Mouse (Mus musculus) heart, postnatal 0 days (tissue): ENCODE results near the gene Zfp580. TPM values are rescaled to one million over a fixed set of nuclear protein-coding genes. Genes with fewer than 3 reads are reported as not detected.

ENCODE experiments used
- ATAC-seq: fragments of 200-750 bp; cut with Nextera tagmentation; 2 replicates; pipeline ENCODE4 v1.8.0; 2017; ENCODE audit warnings: low read depth, moderate number of reproducible peaks, moderate library complexity; ENCODE audit not compliant: insufficient read depth
- DNase-seq: peaks from one replicate; pipeline ENCODE4 v3.0.0-alpha.2; 2016; ENCODE audit warnings: low spot score
- H3K27ac ChIP-seq: fragments of 300-500 bp; sonication (generic); 2 replicates; pipeline ENCODE4 v1.5.1; 2014; ENCODE audit warnings: low read depth, mild to moderate bottlenecking
- H3K27me3 ChIP-seq: fragments of 300-500 bp; sonication (generic); 2 replicates; pipeline ENCODE4 v1.6.1; 2014; ENCODE audit warnings: low read length, mixed read lengths; ENCODE audit not compliant: control insufficient read depth, insufficient read depth
- H3K36me3 ChIP-seq: fragments of 300-500 bp; sonication (generic); replicated peaks from 2 replicates; pipeline ENCODE4 v1.6.1; 2014; ENCODE audit warnings: low read length, mixed read lengths; ENCODE audit not compliant: control insufficient read depth, insufficient read depth
- H3K4me1 ChIP-seq: fragments of 300-500 bp; sonication (generic); 2 replicates; pipeline ENCODE4 v1.6.1; 2014; ENCODE audit warnings: antibody characterized with exemption; ENCODE audit not compliant: control insufficient read depth, insufficient read depth
- H3K4me2 ChIP-seq: fragments of 300-500 bp; sonication (generic); 2 replicates; pipeline ENCODE4 v1.6.1; 2014; ENCODE audit warnings: low read depth, mild to moderate bottlenecking, low read length, moderate library complexity
- H3K4me3 ChIP-seq: fragments of 300-500 bp; sonication (generic); 2 replicates; pipeline ENCODE4 v1.5.1; 2014; ENCODE audit warnings: low read depth, low read length
- H3K9ac ChIP-seq: fragments of 300-500 bp; sonication (generic); replicated peaks from 2 replicates; pipeline ENCODE4 v1.6.1; 2014; ENCODE audit warnings: low read depth, low read length, mixed read lengths
- H3K9me3 ChIP-seq: fragments of 300-500 bp; sonication (generic); replicated peaks from 2 replicates; pipeline ENCODE4 v1.6.1; 2016; ENCODE audit warnings: low read length; ENCODE audit not compliant: control insufficient read depth
- CTCF ChIP-seq: IDR thresholded peaks from 2 replicates; pipeline ENCODE4 v1.5.1; 2016; ENCODE audit warnings: antibody characterized with exemption, control low read depth, low read depth
- EP300 ChIP-seq: IDR thresholded peaks from 2 replicates; pipeline ENCODE4 v1.6.1; 2016; ENCODE audit warnings: antibody characterized with exemption, low read depth
- WGBS: fragments of 180-500 bp; shearing (Covaris S2); extraction: QIAGEN DNeasy Blood & Tissue Kit; methylation state at CpG from one replicate; pipeline ENCODE4 v1.1.7; 2014; 5-methylcytosine and 5-hydroxymethylcytosine counted together
- polyA plus RNA-seq: library from polyadenylated mRNA; unstranded; fragments of >200 nt; fragmentation: Nextera tagmentation; extraction: Ambion mirVana; gene quantifications from 2 replicates; pipeline ENCODE4 v1.2.1, GENCODE M21; 2015
- total RNA-seq: library from RNA; depleted of rRNA; stranded (reverse); fragments of >200 nt; gene quantifications from 2 replicates; pipeline ENCODE4 v1.2.3, GENCODE M21; 2014; ENCODE audit warnings: low replicate concordance; rRNA removed

Gene Zfp580
- total and polyA plus RNA-seq, 2 experiments from 2014 or later: 16.6 TPM; not detected in 1

DNA sequence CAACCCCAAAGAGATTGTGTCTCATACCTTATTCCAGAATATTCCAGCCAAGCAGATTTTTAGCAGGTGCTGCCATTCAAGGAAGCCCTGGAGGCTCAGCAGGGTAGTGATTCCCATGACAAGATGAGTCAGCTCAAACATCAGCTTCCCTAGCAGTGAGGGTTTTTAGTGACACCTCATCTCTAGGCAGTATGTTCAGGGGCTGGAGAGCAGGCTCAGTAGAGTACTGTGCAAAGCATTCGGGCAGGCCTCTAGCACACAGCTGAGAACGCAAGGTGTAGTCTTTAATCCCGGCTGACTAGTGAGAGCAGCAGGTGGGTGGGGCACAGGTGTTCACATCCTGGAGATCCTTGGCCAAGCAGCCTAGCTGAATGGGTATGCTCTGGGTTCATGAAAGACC is 48.5 kb downstream of the Zfp580 start:
- no peak for ATAC-seq
- WGBS: 74% methylated on average over 3 of the region's 3 CpGs

DNA sequence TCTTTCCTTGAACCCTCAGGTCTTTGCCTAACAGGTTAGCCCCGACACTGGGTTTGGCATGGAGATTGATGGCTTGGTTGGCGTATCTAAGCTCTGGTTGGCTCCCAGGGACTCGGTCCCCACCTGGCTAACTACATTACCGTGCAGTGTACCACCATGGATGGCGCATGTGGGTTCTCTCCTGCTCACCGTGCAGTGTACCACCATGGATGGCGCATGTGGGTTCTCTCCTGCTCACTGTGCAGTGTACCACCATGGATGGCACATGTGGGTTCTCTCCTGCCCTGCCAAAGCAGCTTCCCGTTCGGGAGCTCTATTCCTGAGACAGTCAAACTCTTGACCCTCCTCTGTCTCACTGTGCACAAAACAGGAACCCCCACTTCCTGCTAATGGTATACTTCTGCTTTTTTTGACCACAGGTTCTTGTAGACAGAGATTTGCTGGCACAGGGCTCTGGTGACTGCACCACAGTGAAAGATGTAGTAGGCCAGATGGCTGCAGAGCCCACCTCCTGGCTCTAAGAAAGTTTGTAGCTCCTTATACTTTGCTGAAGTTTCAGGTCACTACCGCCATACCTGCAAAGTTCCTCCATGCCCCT is 49.8 kb downstream of the Zfp580 start:
- TF ChIP-seq CTCF (no peak), EP300 (no peak)
- no peak overlapping the region for H3K4me3 ChIP-seq
- H3K27me3 ChIP-seq: no peaks in the 10 kb centered on the region
- H3K9me3 ChIP-seq: no peaks in the 10 kb centered on the region
- DNase-seq (no peak), ATAC-seq (no peak)
- no peak overlapping the region for H3K9ac ChIP-seq
- H3K27ac ChIP-seq: no peak overlapping the region
- H3K36me3 ChIP-seq: peaks cover 24% of the 10 kb centered on the region
- WGBS: 79% methylated on average over 10 of the region's 10 CpGs
- no peak overlapping the region for H3K4me2 ChIP-seq
- no peaks in the 10 kb centered on the region for H3K4me1 ChIP-seq

More for the DNA sequence above, 48.5 kb downstream of the Zfp580 start:
- TF ChIP-seq EP300: no peak
- no peak for TF ChIP-seq CTCF
- H3K36me3 ChIP-seq: peaks cover 38% of the 10 kb centered on the region
- no peak overlapping the region for H3K9ac ChIP-seq
- H3K4me1 ChIP-seq: no peaks in the 10 kb centered on the region
- H3K27me3 ChIP-seq: no peaks in the 10 kb centered on the region
- H3K27ac ChIP-seq: no peak overlapping the region
- H3K4me2 ChIP-seq: no peak overlapping the region
- no peak for DNase-seq
- H3K9me3 ChIP-seq: no peaks in the 10 kb centered on the region
- H3K4me3 ChIP-seq: no peak overlapping the region

DNA sequence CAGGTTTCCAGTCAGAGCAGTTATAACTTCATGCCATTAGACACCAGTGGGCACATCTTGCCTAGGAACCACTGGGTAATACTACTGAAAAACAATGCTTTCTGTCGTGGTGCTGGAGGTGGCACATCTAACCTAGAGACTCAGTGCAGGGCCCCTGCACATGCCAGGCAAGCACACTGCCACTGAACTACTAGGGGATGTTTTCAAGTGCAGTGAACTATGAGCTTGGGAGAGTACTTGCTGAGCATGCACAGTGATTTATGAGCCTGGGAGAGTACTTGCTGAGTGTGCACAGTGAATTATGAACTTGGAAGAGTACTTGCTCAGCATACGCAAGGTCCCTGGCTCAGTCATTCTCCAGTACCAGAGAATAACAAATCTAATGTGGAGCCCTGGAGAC is 51.2 kb downstream of the Zfp580 start:
- Histone ChIP-seq H3K27ac (no peak overlapping the region), H3K27me3 (no peaks in the 10 kb centered on the region), H3K4me2 (no peak overlapping the region), H3K4me3 (no peak overlapping the region), H3K4me1 (no peaks in the 10 kb centered on the region), H3K9ac (no peak overlapping the region), H3K36me3 (peaks cover 10% of the 10 kb centered on the region), H3K9me3 (no peaks in the 10 kb centered on the region)
- ATAC-seq: no peak
- TF ChIP-seq EP300 (no peak), CTCF (no peak)
- DNase-seq: no peak
- WGBS: 82% methylated on average over 2 of the region's 2 CpGs

Other genes starting within 250 kb of the Zfp580 start
- gene Ube2s, start 238.9 kb upstream of the Zfp580 start, total RNA-seq: 440 and 486 TPM in 2 replicates
- 156 and 174 TPM in 2 replicates for gene Ube2s, start 238.9 kb upstream of the Zfp580 start, polyA plus RNA-seq
- 0.23 TPM in 1 of 2 replicates, not detected in the other for gene Shisa7, start 206.8 kb upstream of the Zfp580 start, total RNA-seq
- gene Shisa7, start 206.8 kb upstream of the Zfp580 start, polyA plus RNA-seq: not detected in 2 replicates
- gene Isoc2b, start 181.3 kb upstream of the Zfp580 start, total RNA-seq: 1.4 and 20.0 TPM in 2 replicates
- gene Isoc2b, start 181.3 kb upstream of the Zfp580 start, polyA plus RNA-seq: 4.5 and 6.5 TPM in 2 replicates
- 15.2 and 25.6 TPM in 2 replicates for gene Isoc2a, start 174.4 kb upstream of the Zfp580 start, total RNA-seq
- 1.4 and 1.6 TPM in 2 replicates for gene Isoc2a, start 174.4 kb upstream of the Zfp580 start, polyA plus RNA-seq
- gene Gm36210, start 145.0 kb upstream of the Zfp580 start, total RNA-seq: 0.88 TPM in 1 of 2 replicates, not detected in the other
- gene Gm36210, start 145.0 kb upstream of the Zfp580 start, polyA plus RNA-seq: 0.08 and 0.12 TPM in 2 replicates
- 8.9 and 13.1 TPM in 2 replicates for gene Zfp628, start 136.3 kb upstream of the Zfp580 start, total RNA-seq
- gene Zfp628, start 136.3 kb upstream of the Zfp580 start, polyA plus RNA-seq: 1.7 and 1.9 TPM in 2 replicates
- gene Nat14, start 129.5 kb upstream of the Zfp580 start, total RNA-seq: 2.0 and 4.2 TPM in 2 replicates
- 2.8 and 3.6 TPM in 2 replicates for gene Nat14, start 129.5 kb upstream of the Zfp580 start, polyA plus RNA-seq
- gene Ssc5d, start 125.8 kb upstream of the Zfp580 start, total RNA-seq: 3.5 and 5.0 TPM in 2 replicates
- 1.1 and 1.2 TPM in 2 replicates for gene Ssc5d, start 125.8 kb upstream of the Zfp580 start, polyA plus RNA-seq
- 16.4 and 19.9 TPM in 2 replicates for gene Sbk2, start 87.1 kb upstream of the Zfp580 start, total RNA-seq
- 22.0 and 24.3 TPM in 2 replicates for gene Sbk2, start 87.1 kb upstream of the Zfp580 start, polyA plus RNA-seq
- 3.2 and 3.9 TPM in 2 replicates for gene Sbk3, start 80.4 kb upstream of the Zfp580 start, total RNA-seq
- gene Sbk3, start 80.4 kb upstream of the Zfp580 start, polyA plus RNA-seq: 2.7 and 4.1 TPM in 2 replicates
- gene Zfp579, start 55.4 kb upstream of the Zfp580 start, total RNA-seq: 8.3 and 15.0 TPM in 2 replicates
- 25.4 and 30.6 TPM in 2 replicates for gene Zfp579, start 55.4 kb upstream of the Zfp580 start, polyA plus RNA-seq
- gene Zfp524, start 37.1 kb upstream of the Zfp580 start, total RNA-seq: 11.0 and 15.6 TPM in 2 replicates
- 12.5 and 15.1 TPM in 2 replicates for gene Zfp524, start 37.1 kb upstream of the Zfp580 start, polyA plus RNA-seq
- 37.2 and 56.9 TPM in 2 replicates for gene Fiz1, start 36.8 kb upstream of the Zfp580 start, total RNA-seq
- 14.4 and 14.7 TPM in 2 replicates for gene Fiz1, start 36.8 kb upstream of the Zfp580 start, polyA plus RNA-seq
- gene Gm44973, start 36.0 kb upstream of the Zfp580 start, total RNA-seq: not detected in 2 replicates
- 0.75 and 1.1 TPM in 2 replicates for gene Gm44973, start 36.0 kb upstream of the Zfp580 start, polyA plus RNA-seq
- 17.6 and 24.9 TPM in 2 replicates for gene Zfp865, start 31.2 kb upstream of the Zfp580 start, total RNA-seq
- gene Zfp865, start 31.2 kb upstream of the Zfp580 start, polyA plus RNA-seq: 1.8 and 2.0 TPM in 2 replicates
- 1.0 and 2.8 TPM in 2 replicates for gene Ccdc106, start 31.0 kb upstream of the Zfp580 start, total RNA-seq
- 0.33 and 0.85 TPM in 2 replicates for gene Ccdc106, start 31.0 kb upstream of the Zfp580 start, polyA plus RNA-seq
- 0.99 TPM in 1 of 2 replicates, not detected in the other for gene 4632433K11Rik, start 17.4 kb upstream of the Zfp580 start, total RNA-seq
- not detected in 2 replicates for gene 4632433K11Rik, start 17.4 kb upstream of the Zfp580 start, polyA plus RNA-seq
- 7.2 and 8.3 TPM in 2 replicates for gene Zfp784, start 13.1 kb upstream of the Zfp580 start, total RNA-seq
- gene Zfp784, start 13.1 kb upstream of the Zfp580 start, polyA plus RNA-seq: 8.0 and 8.2 TPM in 2 replicates
- gene U2af2, start 10.6 kb downstream of the Zfp580 start, total RNA-seq: 95.2 and 99.1 TPM in 2 replicates
- 38.0 and 39.3 TPM in 2 replicates for gene U2af2, start 10.6 kb downstream of the Zfp580 start, polyA plus RNA-seq
- gene Epn1, start 28.7 kb downstream of the Zfp580 start, total RNA-seq: 208 and 236 TPM in 2 replicates
- gene Epn1, start 28.7 kb downstream of the Zfp580 start, polyA plus RNA-seq: 53.0 and 56.4 TPM in 2 replicates
- not detected in 2 replicates for gene Rfpl4, start 65.4 kb downstream of the Zfp580 start, total RNA-seq
- gene Rfpl4, start 65.4 kb downstream of the Zfp580 start, polyA plus RNA-seq: not detected in 2 replicates
- 0.35 and 1.1 TPM in 2 replicates for gene Rasl2-9, start 74.4 kb downstream of the Zfp580 start, total RNA-seq
- gene Rasl2-9, start 74.4 kb downstream of the Zfp580 start, polyA plus RNA-seq: 4.4 and 6.5 TPM in 2 replicates
- not detected in 2 replicates for gene Vmn1r55, start 98.1 kb downstream of the Zfp580 start, total RNA-seq
- not detected in 2 replicates for gene Vmn1r55, start 98.1 kb downstream of the Zfp580 start, polyA plus RNA-seq
- not detected in 2 replicates for gene Vmn1r56, start 145.2 kb downstream of the Zfp580 start, total RNA-seq
- gene Vmn1r56, start 145.2 kb downstream of the Zfp580 start, polyA plus RNA-seq: not detected in 2 replicates
- not detected in 2 replicates for gene Vmn1r57, start 167.0 kb downstream of the Zfp580 start, total RNA-seq
- gene Vmn1r57, start 167.0 kb downstream of the Zfp580 start, polyA plus RNA-seq: not detected in 2 replicates